Mouse (Mus musculus) hindbrain, embryonic 12.5 days (tissue): ENCODE data around the gene Cass4. TPM values are rescaled to one million over a fixed set of nuclear protein-coding genes. Genes with fewer than 3 reads are reported as not detected.
A peak's percentile ranks its signal among the peaks of the same experiment; 100 is the strongest.

Source experiments
- ATAC-seq: fragments of 200-750 bp; cut with Nextera tagmentation; 2 replicates; pipeline ENCODE4 v1.8.0; 2017; ENCODE audit warnings: moderate TSS enrichment; ENCODE audit not compliant: low FRiP score
- H3K27ac ChIP-seq: fragments of 300-500 bp; sonication (generic); 2 replicates; pipeline ENCODE4 v1.5.1; 2016; ENCODE audit warnings: mild to moderate bottlenecking
- H3K27me3 ChIP-seq: fragments of 300-500 bp; sonication (generic); 2 replicates; pipeline ENCODE4 v1.6.1; 2016; ENCODE audit warnings: mild to moderate bottlenecking
- H3K36me3 ChIP-seq: fragments of 300-500 bp; sonication (generic); 2 replicates; pipeline ENCODE4 v1.6.1; 2016; ENCODE audit warnings: mild to moderate bottlenecking
- H3K4me1 ChIP-seq: fragments of 300-500 bp; sonication (generic); 2 replicates; pipeline ENCODE4 v1.6.1; 2016
- H3K4me2 ChIP-seq: fragments of 300-500 bp; sonication (generic); replicated peaks from 2 replicates; pipeline ENCODE4 v1.6.1; 2016; ENCODE audit warnings: mild to moderate bottlenecking
- H3K4me3 ChIP-seq: fragments of 300-500 bp; sonication (generic); 2 replicates; pipeline ENCODE4 v1.5.1; 2016; ENCODE audit warnings: mild to moderate bottlenecking
- H3K9ac ChIP-seq: fragments of 300-500 bp; sonication (generic); 2 replicates; pipeline ENCODE4 v1.6.1; 2016; ENCODE audit warnings: mild to moderate bottlenecking, moderate library complexity
- H3K9me3 ChIP-seq: fragments of 300-500 bp; sonication (generic); replicated peaks from 2 replicates; pipeline ENCODE4 v1.6.1; 2016; ENCODE audit warnings: mild to moderate bottlenecking
- WGBS: fragments of 180-500 bp; shearing (Covaris S2); methylation state at CpG from one replicate; pipeline ENCODE4 v1.1.7; 2016; 5-methylcytosine and 5-hydroxymethylcytosine counted together
- polyA plus RNA-seq: library from polyadenylated mRNA; unstranded; fragments of >200 nt; fragmentation: Nextera tagmentation; extraction: Ambion mirVana; gene quantifications from 2 replicates; pipeline ENCODE4 v1.2.1, GENCODE M21; 2016

Gene Cass4
- polyA plus RNA-seq, 1 experiment from 2014 or later, result 0.14 TPM

DNA sequence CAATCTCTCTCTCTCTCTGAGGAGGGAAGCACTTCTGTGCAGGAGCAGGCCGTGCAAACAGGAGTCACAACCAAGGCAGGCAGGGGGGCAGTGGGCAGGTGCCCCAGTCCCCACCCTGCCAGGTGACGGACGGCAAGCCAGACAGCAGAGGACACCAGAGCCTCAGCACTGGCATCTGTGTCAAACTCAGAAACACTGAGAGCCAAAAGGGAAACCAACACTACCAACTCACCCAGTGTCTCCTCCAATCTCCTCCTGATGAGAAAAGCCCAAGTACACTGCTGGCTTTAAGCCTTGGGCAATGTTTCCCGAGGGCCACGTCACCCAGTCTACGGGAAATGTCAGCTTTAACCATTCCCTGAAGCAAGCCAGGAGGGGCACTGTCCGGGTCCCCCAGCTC is 30.4 kb upstream of the Cass4 start:
- no peaks in the 10 kb centered on the region for H3K9me3 ChIP-seq
- no peak for ATAC-seq
- H3K4me1 ChIP-seq, result peaks cover 4% of the 10 kb centered on the region; the same call in 1 of the 2 replicates
- WGBS, result 85% methylated on average over 7 of the region's 7 CpGs
- H3K4me3 ChIP-seq, result no peak overlapping the region
- no peak overlapping the region for H3K9ac ChIP-seq
- no peak overlapping the region for H3K4me2 ChIP-seq
- H3K36me3 ChIP-seq, result peaks cover 77% of the 10 kb centered on the region
- no peaks in the 10 kb centered on the region for H3K27me3 ChIP-seq
- no peak overlapping the region for H3K27ac ChIP-seq

GRCm38 (mm10) chr2:172370411-172371223 is 23.0 kb upstream of the Cass4 start, which contains the start of the genes Aurka and Cstf1:
TSS of gene Aurka (minus strand) at chr2:172370535.
TSS of gene Cstf1 (plus strand) at chr2:172370681.
- Histone ChIP-seq H3K36me3 (peaks cover 36% of the 10 kb centered on the region), H3K9ac (peak within 1 kb of the TSS; percentile 84)
- under 1% methylated on average over 66 of the region's 66 CpGs for WGBS

GRCm38 (mm10) chr2:172371258-172371657 is 22.3 kb upstream of the Cass4 start:
- WGBS, result 0% methylated on average over 11 of the region's 11 CpGs
- H3K27ac ChIP-seq, result no peak overlapping the region
- peaks cover 27% of the 10 kb centered on the region for H3K4me1 ChIP-seq

More at GRCm38 (mm10) chr2:172370411-172371223, 23.0 kb upstream of the Cass4 start, which contains the start of the genes Aurka and Cstf1:
- peak within 1 kb of the TSS; percentile 83 for H3K27ac ChIP-seq
- H3K4me2 ChIP-seq, result peak within 1 kb of the TSS; percentile 84
- no peaks in the 10 kb centered on the region for H3K27me3 ChIP-seq
- peaks cover 27% of the 10 kb centered on the region for H3K4me1 ChIP-seq
- ATAC-seq, result peak; percentile 98
- H3K9me3 ChIP-seq, result no peaks in the 10 kb centered on the region
- peak within 1 kb of the TSS; percentile 85 for H3K4me3 ChIP-seq

GRCm38 (mm10) chr2:172376551-172376950 is 17.0 kb upstream of the Cass4 start:
- WGBS, result 89% methylated on average over 4 of the region's 4 CpGs

More at GRCm38 (mm10) chr2:172371258-172371657, 22.3 kb upstream of the Cass4 start:
- Histone ChIP-seq H3K4me3 (peak overlapping the region; percentile 85), H3K9ac (peak overlapping the region; percentile 84), H3K4me2 (peak overlapping the region; percentile 61), H3K27me3 (no peaks in the 10 kb centered on the region), H3K36me3 (peaks cover 42% of the 10 kb centered on the region), H3K9me3 (no peaks in the 10 kb centered on the region)
- ATAC-seq, result no peak

GRCm38 (mm10) chr2:172376999-172377515 is 16.5 kb upstream of the Cass4 start:
- Histone ChIP-seq H3K27ac (no peak overlapping the region), H3K9ac (no peak overlapping the region), H3K36me3 (peaks cover 90% of the 10 kb centered on the region), H3K4me1 (peaks cover 4% of the 10 kb centered on the region; the same call in 1 of the 2 replicates), H3K4me3 (no peak overlapping the region), H3K9me3 (no peaks in the 10 kb centered on the region), H3K27me3 (no peaks in the 10 kb centered on the region), H3K4me2 (no peak overlapping the region)
- ATAC-seq, result no peak
- 72% methylated on average over 5 of the region's 5 CpGs for WGBS

More at GRCm38 (mm10) chr2:172376551-172376950, 17.0 kb upstream of the Cass4 start:
- Histone ChIP-seq H3K27me3 (no peaks in the 10 kb centered on the region), H3K27ac (no peak overlapping the region), H3K9me3 (no peaks in the 10 kb centered on the region), H3K4me3 (no peak overlapping the region), H3K4me1 (peaks cover 9% of the 10 kb centered on the region), H3K9ac (no peak overlapping the region), H3K36me3 (peaks cover 85% of the 10 kb centered on the region), H3K4me2 (no peak overlapping the region)
- ATAC-seq, result no peak

GRCm38 (mm10) chr2:172378332-172378731 is 15.3 kb upstream of the Cass4 start:
- H3K9me3 ChIP-seq, result no peaks in the 10 kb centered on the region
- WGBS, result 79% methylated on average over 7 of the region's 7 CpGs
- H3K36me3 ChIP-seq, result peaks cover 89% of the 10 kb centered on the region
- H3K4me2 ChIP-seq, result no peak overlapping the region
- H3K9ac ChIP-seq, result no peak overlapping the region
- no peaks in the 10 kb centered on the region for H3K4me1 ChIP-seq
- no peak overlapping the region for H3K4me3 ChIP-seq
- no peak overlapping the region for H3K27ac ChIP-seq
- H3K27me3 ChIP-seq, result no peaks in the 10 kb centered on the region
- no peak for ATAC-seq

DNA sequence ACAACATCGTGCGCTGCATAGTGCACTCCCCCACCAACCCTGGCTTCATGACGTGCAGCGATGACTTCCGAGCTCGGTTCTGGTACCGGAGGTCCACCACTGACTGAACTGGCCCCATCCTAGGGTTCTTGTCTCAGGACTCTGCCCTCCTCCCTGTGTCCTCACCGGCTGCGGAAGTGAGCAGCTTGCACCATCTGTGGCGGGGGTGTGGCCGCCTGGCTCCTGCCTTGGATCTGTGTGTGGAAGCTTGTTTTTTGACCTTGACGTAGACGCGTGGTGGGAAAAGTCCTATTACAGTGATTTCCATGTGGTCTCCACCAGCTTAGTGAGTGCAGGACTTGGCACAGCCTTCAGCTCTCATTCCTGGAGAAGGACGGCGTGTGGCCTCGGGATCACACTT is 13.1 kb upstream of the Cass4 start:
- Histone ChIP-seq H3K4me1 (no peaks in the 10 kb centered on the region), H3K4me2 (no peak overlapping the region), H3K9ac (no peak overlapping the region), H3K36me3 (peaks cover 69% of the 10 kb centered on the region), H3K9me3 (no peaks in the 10 kb centered on the region), H3K4me3 (no peak overlapping the region), H3K27me3 (no peaks in the 10 kb centered on the region), H3K27ac (no peak overlapping the region)
- 94% methylated on average over 17 of the region's 17 CpGs for WGBS
- ATAC-seq, result no peak

DNA sequence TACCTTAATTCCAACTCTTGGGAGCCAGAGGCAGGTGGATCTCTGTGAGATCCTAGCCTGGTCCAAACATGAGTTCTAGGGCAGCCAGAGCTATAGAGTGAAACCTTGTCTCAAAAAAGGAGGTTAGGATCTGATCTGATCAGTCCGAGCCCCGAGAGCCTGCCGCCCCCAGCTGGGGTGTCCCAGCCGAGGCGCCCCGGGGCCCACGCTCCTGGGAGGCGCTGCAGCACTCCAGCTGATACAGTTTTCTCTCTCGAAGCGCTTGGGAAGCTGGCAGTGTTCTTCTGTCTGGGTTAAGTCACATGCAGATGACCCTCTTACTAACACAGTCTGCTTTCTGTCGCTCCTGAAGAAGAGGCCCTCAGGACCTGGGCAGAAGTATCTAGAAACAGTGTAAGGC is 12.3 kb upstream of the Cass4 start:
- 92% methylated on average over 11 of the region's 11 CpGs for WGBS
- Histone ChIP-seq H3K4me1 (no peaks in the 10 kb centered on the region), H3K9me3 (no peaks in the 10 kb centered on the region), H3K4me2 (no peak overlapping the region), H3K4me3 (no peak overlapping the region), H3K27ac (no peak overlapping the region), H3K27me3 (no peaks in the 10 kb centered on the region), H3K9ac (no peak overlapping the region), H3K36me3 (peaks cover 61% of the 10 kb centered on the region)
- ATAC-seq, result no peak

- WGBS, result 89% methylated on average over 12 of the region's 12 CpGs
- ATAC-seq, result no peak
- Histone ChIP-seq H3K36me3 (peaks cover 56% of the 10 kb centered on the region), H3K4me2 (no peak overlapping the region), H3K9me3 (no peaks in the 10 kb centered on the region), H3K27ac (no peak overlapping the region), H3K9ac (no peak overlapping the region), H3K4me3 (no peak overlapping the region), H3K27me3 (no peaks in the 10 kb centered on the region), H3K4me1 (no peaks in the 10 kb centered on the region)
Measured at GRCm38 (mm10) chr2:172381898-172382297, 11.7 kb upstream of the Cass4 start.

DNA sequence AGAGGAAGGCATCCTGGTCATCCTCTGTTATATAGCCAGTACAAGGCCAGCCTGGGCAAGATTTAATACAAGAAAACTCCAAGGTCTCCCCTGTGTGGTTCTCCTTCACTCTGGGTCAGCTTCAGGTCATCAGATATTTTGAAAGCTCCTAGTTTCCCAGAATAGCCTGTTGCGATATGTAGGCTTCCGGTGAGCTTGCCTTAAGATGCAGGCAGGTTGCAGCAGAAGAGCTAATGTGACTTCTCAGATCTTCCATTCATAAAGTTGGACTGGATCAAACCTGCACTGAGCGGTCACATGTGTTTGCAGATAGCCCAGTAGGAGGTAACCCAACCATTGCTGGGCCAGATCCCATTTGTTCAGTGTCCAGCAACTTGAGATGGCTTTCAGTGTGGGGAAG is 8.9 kb upstream of the Cass4 start:
- 92% methylated on average over 3 of the region's 3 CpGs for WGBS
- Histone ChIP-seq H3K4me3 (no peak overlapping the region), H3K4me1 (no peaks in the 10 kb centered on the region), H3K9ac (no peak overlapping the region), H3K27ac (no peak overlapping the region), H3K27me3 (no peaks in the 10 kb centered on the region), H3K36me3 (peaks cover 29% of the 10 kb centered on the region), H3K4me2 (no peak overlapping the region), H3K9me3 (no peaks in the 10 kb centered on the region)
- ATAC-seq, result no peak

DNA sequence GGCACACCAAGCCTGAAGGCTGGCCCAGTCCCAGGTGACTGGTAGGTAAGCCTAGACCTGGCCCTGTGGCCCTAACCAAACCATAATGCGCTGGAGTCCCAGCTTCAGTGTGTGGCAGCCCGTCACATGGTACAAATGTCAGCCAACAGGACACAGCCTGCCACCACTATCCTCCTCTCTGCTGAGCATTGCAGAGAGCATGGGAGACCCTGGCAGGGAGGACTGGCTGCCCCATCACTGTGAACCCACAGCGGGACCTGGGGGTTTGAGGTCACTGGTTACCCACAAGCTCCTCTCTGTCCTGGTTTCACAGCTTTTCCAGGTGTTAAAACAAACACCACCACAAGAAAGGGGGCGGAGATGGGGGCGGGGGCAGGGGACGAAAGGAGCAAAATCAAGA is 3.3 kb upstream of the Cass4 start:
- Histone ChIP-seq H3K9me3 (no peaks in the 10 kb centered on the region), H3K27me3 (no peaks in the 10 kb centered on the region), H3K4me3 (no peak overlapping the region), H3K36me3 (no peaks in the 10 kb centered on the region), H3K27ac (no peak overlapping the region), H3K9ac (no peak overlapping the region), H3K4me1 (no peaks in the 10 kb centered on the region; the same call in 1 of the 2 replicates), H3K4me2 (no peak overlapping the region)
- no peak for ATAC-seq
- 50% methylated on average over 6 of the region's 6 CpGs for WGBS

DNA sequence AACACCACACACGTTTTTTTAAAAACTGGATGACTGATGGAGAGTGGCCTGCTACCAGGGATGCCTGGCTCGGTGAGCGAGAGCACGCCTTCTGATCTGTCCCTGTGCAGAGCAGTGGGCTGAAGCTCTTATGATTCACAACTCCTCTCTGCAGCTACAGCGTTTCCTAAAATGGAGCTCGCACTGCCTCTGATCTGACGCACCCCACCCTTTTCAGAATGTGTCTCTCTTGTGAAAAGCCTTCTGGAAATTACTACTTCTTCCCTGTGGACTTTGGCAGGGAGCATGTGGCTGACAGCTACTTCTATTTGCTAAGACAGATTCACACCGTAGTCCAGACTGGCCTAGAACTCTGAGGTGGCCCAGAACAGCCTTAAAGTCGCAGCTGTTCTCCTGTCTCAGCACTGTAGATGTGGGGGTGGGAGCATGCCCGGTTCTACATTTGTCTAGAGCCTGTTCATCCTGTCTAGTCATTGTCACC is 1.5 kb upstream of the Cass4 start:
- H3K9ac ChIP-seq, result no peak overlapping the region
- no peak overlapping the region for H3K4me2 ChIP-seq
- H3K9me3 ChIP-seq, result no peaks in the 10 kb centered on the region
- H3K4me1 ChIP-seq, result peaks cover 5% of the 10 kb centered on the region
- no peak for ATAC-seq
- no peak overlapping the region for H3K27ac ChIP-seq
- WGBS, result 77% methylated on average over 10 of the region's 10 CpGs
- no peaks in the 10 kb centered on the region for H3K36me3 ChIP-seq
- no peaks in the 10 kb centered on the region for H3K27me3 ChIP-seq
- H3K4me3 ChIP-seq, result no peak overlapping the region
